Mouse (Mus musculus): ENCODE results near the gene Ntrk3.

Gene Ntrk3

GRCm38 (mm10) chr7:78579461-78580234, 158.2 kb downstream of the Ntrk3 start:
- DNase-seq (ENCODE audit: low spot score): peak; percentile 54

GRCm38 (mm10) chr7:78578461-78579359, 159.1 kb downstream of the Ntrk3 start:
- DNase-seq (ENCODE audit: low spot score): peak; percentile 31

GRCm38 (mm10) chr7:78578111-78578460, 159.7 kb downstream of the Ntrk3 start:
- DNase-seq (ENCODE audit: low spot score): peak; percentile 51

- peak; percentile 51 for DNase-seq (ENCODE audit: low spot score)
Observed at GRCm38 (mm10) chr7:78577462-78578110, 160.2 kb downstream of the Ntrk3 start.

DNA sequence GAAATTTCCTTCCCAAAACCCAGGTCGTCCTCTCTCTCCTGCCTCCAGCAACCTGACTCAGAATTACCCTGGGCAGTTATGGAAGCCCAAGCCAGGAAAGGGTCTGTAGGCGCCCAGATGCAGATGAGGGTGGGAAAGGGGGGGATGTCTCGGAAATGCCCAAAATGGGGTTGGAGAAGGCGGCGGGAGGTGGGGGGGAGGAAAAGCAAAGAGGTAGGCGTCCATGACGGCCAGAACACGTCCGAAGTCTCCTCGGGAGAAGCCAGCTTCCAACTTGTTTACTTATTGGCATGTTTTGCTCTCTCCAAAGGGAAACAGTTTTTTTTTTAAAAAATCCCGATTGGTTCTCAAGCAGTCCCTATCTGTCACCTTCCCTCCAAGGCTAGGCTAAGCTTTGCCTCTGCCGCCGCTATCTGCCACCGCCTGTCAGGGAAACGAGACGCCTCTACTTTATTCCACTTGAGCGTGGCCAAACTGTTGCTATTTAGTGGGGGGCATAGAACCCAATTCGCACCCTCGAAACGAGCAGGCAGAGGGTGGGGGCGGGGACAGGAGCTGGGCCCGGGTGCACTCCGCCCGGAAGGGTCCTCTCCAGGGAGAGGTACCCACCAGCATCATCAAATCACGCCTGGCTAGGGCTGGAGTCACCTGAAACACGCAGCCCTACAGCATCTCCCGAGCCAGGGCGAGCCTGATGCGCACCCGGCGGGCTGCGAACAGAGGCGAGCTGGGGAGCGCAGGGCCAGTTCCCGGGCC, 160.9 kb downstream of the Ntrk3 start:
- peak; percentile 62 for DNase-seq (ENCODE audit: low spot score)

GRCm38 (mm10) chr7:78576169-78576568, 161.6 kb downstream of the Ntrk3 start:
- no peak for DNase-seq (ENCODE audit: low spot score)

- DNase-seq (ENCODE audit: low spot score): no peak
Observed at GRCm38 (mm10) chr7:78575556-78575955, 162.3 kb downstream of the Ntrk3 start.

- DNase-seq (ENCODE audit: low spot score): no peak
Observed at GRCm38 (mm10) chr7:78571196-78571595, 166.6 kb downstream of the Ntrk3 start.

GRCm38 (mm10) chr7:78569255-78569618, 168.6 kb downstream of the Ntrk3 start:
- DNase-seq (ENCODE audit: low spot score): peak; percentile 51

GRCm38 (mm10) chr7:78568411-78569254, 169.2 kb downstream of the Ntrk3 start:
- peak; percentile 84 for DNase-seq (ENCODE audit: low spot score)

DNA sequence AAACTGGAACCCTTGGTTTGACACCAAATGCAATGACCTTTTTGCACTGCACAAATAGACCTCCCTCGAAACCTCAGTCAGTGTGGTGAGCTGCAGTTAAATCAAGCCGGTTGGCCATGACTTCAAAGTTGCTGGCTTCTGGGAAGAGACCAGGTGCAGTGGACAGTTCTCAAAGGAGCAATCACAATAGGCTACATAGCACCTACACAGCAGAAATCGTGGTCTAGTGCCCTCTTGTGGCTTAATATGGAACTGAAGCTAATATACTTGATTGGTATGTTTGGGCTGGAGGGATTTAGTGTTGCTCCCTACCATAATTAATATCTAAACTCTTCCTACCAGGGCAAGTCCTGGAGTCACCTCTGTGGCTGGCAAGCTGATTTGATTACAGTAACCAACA, 171.2 kb downstream of the Ntrk3 start:
- DNase-seq (ENCODE audit: low spot score): peak; percentile 35

DNA sequence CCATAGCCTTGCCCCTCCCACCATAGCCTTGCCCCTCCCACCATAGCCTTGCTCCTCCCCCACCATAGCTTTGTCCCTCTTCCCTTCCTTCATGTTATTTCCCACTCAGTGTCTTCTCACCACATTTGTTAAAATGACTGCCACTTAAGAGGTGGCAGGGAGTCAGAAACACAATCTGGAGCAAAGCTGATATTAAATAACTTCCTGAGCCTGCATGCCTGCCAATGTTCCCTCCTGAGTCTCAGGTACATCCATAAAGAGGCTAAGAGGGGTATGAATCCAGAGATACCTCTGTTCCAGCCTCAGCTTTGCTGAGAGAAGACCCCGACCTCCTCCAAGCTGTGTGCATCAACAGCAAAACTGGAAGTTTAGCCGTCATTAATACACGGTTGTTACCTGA, 172.4 kb downstream of the Ntrk3 start:
- no peak for DNase-seq (ENCODE audit: low spot score)

- no peak for DNase-seq (ENCODE audit: low spot score)
Observed at GRCm38 (mm10) chr7:78558503-78558902, 179.3 kb downstream of the Ntrk3 start.

GRCm38 (mm10) chr7:78555532-78555931, 182.3 kb downstream of the Ntrk3 start:
- no peak for DNase-seq (ENCODE audit: low spot score)

DNA sequence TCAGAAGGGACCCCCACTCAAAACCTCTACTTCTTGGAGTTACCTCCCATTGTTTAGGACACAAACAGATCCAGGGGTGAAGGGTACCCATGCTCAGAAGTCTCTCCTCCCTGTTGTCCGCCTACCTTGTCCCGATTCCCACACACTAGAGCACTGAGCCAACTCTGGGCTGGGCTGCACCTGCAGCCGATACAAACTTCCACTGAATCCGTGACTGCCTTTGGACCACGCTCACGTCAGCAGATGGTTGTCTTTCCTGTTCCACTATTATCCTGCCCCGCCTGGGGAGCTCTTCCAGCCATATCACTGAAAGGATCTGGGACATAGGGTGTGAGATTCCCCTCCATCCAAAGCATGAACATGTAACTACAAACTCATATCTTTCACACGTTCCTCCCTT, 188.4 kb downstream of the Ntrk3 start:
- no peak for DNase-seq (ENCODE audit: low spot score)

- no peak for DNase-seq (ENCODE audit: low spot score)
Observed at GRCm38 (mm10) chr7:78548721-78549120, 189.1 kb downstream of the Ntrk3 start.

DNA sequence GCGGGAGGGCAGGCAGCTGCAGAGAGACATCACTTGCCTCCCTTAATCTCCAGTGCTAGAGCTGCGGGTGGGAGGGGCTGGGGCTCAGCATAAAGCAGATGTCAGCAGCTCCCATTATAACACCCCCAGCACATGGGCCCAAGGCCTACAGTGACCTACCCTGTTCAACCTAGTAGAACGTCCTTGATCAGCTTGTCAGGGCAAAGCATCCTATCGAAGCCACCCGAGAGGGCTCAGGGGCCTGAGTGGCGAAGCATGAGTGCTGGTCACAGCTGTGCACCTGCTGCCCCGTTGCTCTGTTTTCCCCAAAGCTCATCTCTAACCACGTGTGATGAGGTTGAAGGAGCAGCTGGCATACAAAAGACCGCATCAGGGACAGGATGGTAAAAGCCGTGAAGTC, 191.3 kb downstream of the Ntrk3 start:
- no peak for DNase-seq (ENCODE audit: low spot score)

DNA sequence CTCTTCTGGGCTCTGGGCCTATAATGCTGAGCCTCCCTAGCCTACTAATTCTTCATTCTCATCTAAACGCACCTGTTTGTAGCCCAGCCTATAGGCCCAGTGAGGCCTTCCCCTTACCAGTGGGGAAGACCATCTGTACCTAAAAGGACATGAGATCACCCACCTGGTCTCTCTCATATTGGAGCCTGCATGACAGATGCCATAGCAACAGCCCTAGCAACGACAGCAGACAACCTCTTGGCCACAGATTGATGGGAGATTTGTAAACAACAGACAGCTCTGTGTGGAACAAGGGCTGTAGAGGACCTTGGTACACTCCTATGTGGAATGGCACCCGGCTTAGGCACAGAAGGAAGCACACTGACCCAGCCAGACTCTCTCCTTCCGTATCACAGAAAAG, 195.3 kb downstream of the Ntrk3 start:
- peak; percentile 57 for DNase-seq (ENCODE audit: low spot score)

DNA sequence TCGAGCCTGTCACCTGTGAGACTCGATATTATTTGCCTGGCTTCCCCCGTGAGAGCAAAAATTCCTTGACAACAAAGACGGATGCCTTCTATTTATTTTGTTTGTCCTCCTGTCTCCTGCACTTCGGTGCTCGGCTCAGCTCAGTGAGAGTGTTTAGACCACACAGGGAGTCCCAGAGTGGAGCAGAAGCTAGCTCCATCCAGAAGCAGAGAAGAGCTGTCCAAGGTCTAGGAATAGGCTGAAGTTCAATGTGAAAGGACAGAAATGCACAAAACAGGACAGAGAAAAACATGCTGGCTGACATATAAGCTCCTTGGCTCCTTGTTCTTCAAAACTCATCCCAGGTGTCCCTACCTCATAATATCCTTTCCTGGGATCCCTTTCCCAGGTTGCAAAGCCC, 207.5 kb downstream of the Ntrk3 start:
- no peak for DNase-seq (ENCODE audit: low spot score)

DNA sequence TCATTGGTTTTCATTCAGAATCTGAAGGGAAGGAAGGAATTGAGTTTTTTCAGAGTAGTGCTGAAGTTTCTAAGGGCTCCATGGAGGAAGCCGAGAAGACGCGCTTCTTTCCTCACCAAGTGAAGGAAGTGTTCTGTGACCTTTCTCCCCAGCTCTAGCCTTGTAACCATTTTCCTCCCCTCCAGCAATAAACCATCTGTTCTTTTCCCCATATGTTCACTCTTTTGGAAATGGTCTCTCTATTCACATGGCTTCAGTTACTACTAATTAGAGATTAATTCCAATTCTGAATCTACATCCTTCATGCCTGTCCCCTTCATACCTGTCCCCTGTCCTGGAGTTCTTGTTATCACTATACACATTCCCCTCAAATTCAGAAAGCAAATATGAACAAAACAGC, 209.8 kb downstream of the Ntrk3 start:
- no peak for DNase-seq (ENCODE audit: low spot score)

- peak; percentile 61 for DNase-seq (ENCODE audit: low spot score)
Observed at GRCm38 (mm10) chr7:78527564-78527963, 210.2 kb downstream of the Ntrk3 start.

Measured in MN1 (cell line).